Comparison of ENCODE assay signal across 23 mouse cellular contexts in genomic region chr3:94690616-94691247, GRCm38 (mm10). TPM values are rescaled to one million over a fixed set of nuclear protein-coding genes. Genes with fewer than 3 reads are reported as not detected.
DNase-seq lines count a peak whose midpoint lies in the region; ATAC-seq and TF ChIP-seq lines count a peak whose summit lies in the region.
"Had no signal": no experiment of that assay in that cellular context is flagged by ENCODE, and none has a peak within 500 bp of the region (broad histone marks: within the 10 kb centered on the region; RNA-seq: fewer than 3 reads in every experiment).

No protein-coding gene starts in this region.

- H3K9me3 ChIP-seq in liver, embryonic 16.5 days (replicated peaks; ENCODE audit: control insufficient read depth, low read length), result no peaks in the 10 kb centered on the region
- no peaks in the 10 kb centered on the region for H3K9me3 ChIP-seq in liver, embryonic 12.5 days (replicated peaks)
- no peaks in the 10 kb centered on the region for H3K9me3 ChIP-seq in intestine, postnatal 0 days (ENCODE audit: control insufficient read depth)
- no peaks in the 10 kb centered on the region for H3K9me3 ChIP-seq in stomach, postnatal 0 days (ENCODE audit: control insufficient read depth, low read length)
- H3K9me3 ChIP-seq: embryonic facial prominence, embryonic 12.5 days; forebrain, embryonic 15.5 days; liver, embryonic 13.5 days had no signal

- DNase-seq in adrenal gland, postnatal 14 days, result peak; percentile 18
- DNase-seq in adrenal gland, adult 18-20 months (ENCODE audit: low spot score in 2 of 2), result no peak
- DNase-seq in stomach, postnatal 0 days (ENCODE audit: low spot score), result no peak
- no peak for DNase-seq in embryo, embryonic 10.5 days (ENCODE audit: low spot score)
- no peak for DNase-seq in thymus, postnatal 0 days (ENCODE audit: low spot score)
- DNase-seq: cerebellum, adult 18-20 months; heart, postnatal 4 days; liver, embryonic 13.5 days; midbrain, embryonic 14.5 days; right cerebral cortex, postnatal 4 days; thymus, postnatal 4 days had no signal

- peak overlapping the region; percentile 29; the same call in 1 of the 2 replicates for H3K27ac ChIP-seq in liver, embryonic 16.5 days (ENCODE audit: low read length)
- no peak overlapping the region for H3K27ac ChIP-seq in liver, embryonic 12.5 days
- peak overlapping the region; percentile 75 for H3K27ac ChIP-seq in intestine, postnatal 0 days (ENCODE audit: low read depth, low read length)
- H3K27ac ChIP-seq in stomach, postnatal 0 days (replicated peaks), result no peak overlapping the region
- H3K27ac ChIP-seq: embryonic facial prominence, embryonic 12.5 days; forebrain, embryonic 15.5 days; hindbrain, postnatal 0 days; liver, embryonic 13.5 days had no signal

- no peaks in the 10 kb centered on the region for H3K36me3 ChIP-seq in liver, embryonic 16.5 days (ENCODE audit: control insufficient read depth, insufficient read depth)
- no peaks in the 10 kb centered on the region for H3K36me3 ChIP-seq in liver, embryonic 12.5 days
- no peaks in the 10 kb centered on the region for H3K36me3 ChIP-seq in intestine, postnatal 0 days (ENCODE audit: control insufficient read depth, insufficient read depth)
- H3K36me3 ChIP-seq in stomach, postnatal 0 days (ENCODE audit: control insufficient read depth, insufficient read depth, low read length), result no peaks in the 10 kb centered on the region
- H3K36me3 ChIP-seq: embryonic facial prominence, embryonic 12.5 days; forebrain, embryonic 15.5 days; liver, embryonic 13.5 days had no signal

- no peak overlapping the region for H3K4me3 ChIP-seq in liver, embryonic 16.5 days (ENCODE audit: low read depth, low read length)
- no peak overlapping the region for H3K4me3 ChIP-seq in liver, embryonic 12.5 days
- no peak overlapping the region for H3K4me3 ChIP-seq in intestine, postnatal 0 days (ENCODE audit: low read depth, low read length)
- H3K4me3 ChIP-seq in stomach, postnatal 0 days (ENCODE audit: low read depth, low read length), result no peak overlapping the region
- H3K4me3 ChIP-seq: embryonic facial prominence, embryonic 12.5 days; forebrain, embryonic 15.5 days; liver, embryonic 13.5 days had no signal

- peaks cover 15% of the 10 kb centered on the region for H3K4me1 ChIP-seq in liver, embryonic 16.5 days (ENCODE audit: control insufficient read depth, low read depth, low read length)
- peaks cover 71% of the 10 kb centered on the region for H3K4me1 ChIP-seq in liver, embryonic 12.5 days
- no peaks in the 10 kb centered on the region for H3K4me1 ChIP-seq in intestine, postnatal 0 days (replicated peaks; ENCODE audit: control insufficient read depth, insufficient read depth, low read length)
- no peaks in the 10 kb centered on the region for H3K4me1 ChIP-seq in stomach, postnatal 0 days (replicated peaks; ENCODE audit: control insufficient read depth, insufficient read depth)
- H3K4me1 ChIP-seq: forebrain, embryonic 15.5 days had no signal

- H3K9ac ChIP-seq in liver, embryonic 16.5 days (ENCODE audit: low read depth, low read length), result no peak overlapping the region
- H3K9ac ChIP-seq in liver, embryonic 12.5 days, result no peak overlapping the region
- H3K9ac ChIP-seq in intestine, postnatal 0 days (ENCODE audit: low read depth, low read length), result no peak overlapping the region
- no peak overlapping the region for H3K9ac ChIP-seq in stomach, postnatal 0 days (ENCODE audit: low read length)
- H3K9ac ChIP-seq: embryonic facial prominence, embryonic 12.5 days; forebrain, embryonic 15.5 days; liver, embryonic 13.5 days had no signal

- no peak for TF ChIP-seq CTCF in intestine, postnatal 0 days (IDR thresholded peaks at IDR 0.05; ENCODE audit: low read depth)
- no peak for TF ChIP-seq CTCF in stomach, postnatal 0 days (IDR thresholded peaks at IDR 0.05; ENCODE audit: low read depth)

- no peak for TF ChIP-seq EP300 in stomach, postnatal 0 days (optimal IDR thresholded peaks at IDR 0.05)

- ATAC-seq in liver, embryonic 16.5 days (ENCODE audit: low read depth), result peak; percentile 22; the same call in 1 of the 2 replicates
- ATAC-seq in liver, embryonic 12.5 days, result no peak
- peak; percentile 65 for ATAC-seq in intestine, postnatal 0 days
- ATAC-seq in stomach, postnatal 0 days (ENCODE audit: low FRiP score, low TSS enrichment), result peak; percentile 56; the same call in 1 of the 2 replicates
- ATAC-seq: forebrain, embryonic 15.5 days; hindbrain, postnatal 0 days had no signal

- H3K4me2 ChIP-seq in liver, embryonic 16.5 days (ENCODE audit: low read depth, low read length), result no peak overlapping the region
- no peak overlapping the region for H3K4me2 ChIP-seq in liver, embryonic 12.5 days
- H3K4me2 ChIP-seq in intestine, postnatal 0 days (replicated peaks; ENCODE audit: low read depth), result peak overlapping the region; percentile 35
- H3K4me2 ChIP-seq in stomach, postnatal 0 days (replicated peaks; ENCODE audit: low read depth), result no peak overlapping the region
- H3K4me2 ChIP-seq: embryonic facial prominence, embryonic 12.5 days; forebrain, embryonic 15.5 days; liver, embryonic 13.5 days had no signal

- no peaks in the 10 kb centered on the region for H3K27me3 ChIP-seq in liver, embryonic 16.5 days (ENCODE audit: control insufficient read depth, insufficient read depth, low read depth, low read length)
- H3K27me3 ChIP-seq in liver, embryonic 12.5 days (replicated peaks), result no peaks in the 10 kb centered on the region
- no peaks in the 10 kb centered on the region for H3K27me3 ChIP-seq in intestine, postnatal 0 days (replicated peaks; ENCODE audit: control insufficient read depth, insufficient read depth, low read length)
- no peaks in the 10 kb centered on the region for H3K27me3 ChIP-seq in stomach, postnatal 0 days (ENCODE audit: control insufficient read depth, insufficient read depth, low read length)
- H3K27me3 ChIP-seq: embryonic facial prominence, embryonic 12.5 days; forebrain, embryonic 15.5 days; liver, embryonic 13.5 days had no signal

RNA-seq across cellular contexts. Expression of gene Selenbp2, which starts 2.6 kb away (rescaled TPM):
- total RNA-seq in adrenal gland, postnatal 14 days (2021), result 17.3 and 89.6 TPM in 2 replicates
- total RNA-seq in adrenal gland, adult 18-20 months (2021), result 1 to 10 TPM; 7.0 to 7.2 TPM
- 93.0 and 115 TPM in 2 replicates for polyA plus RNA-seq in liver, embryonic 16.5 days (2015; fragmentation: Nextera tagmentation; extraction: Ambion mirVana)
- 3.0 and 3.3 TPM in 2 replicates for polyA plus RNA-seq in liver, embryonic 12.5 days (2016; fragmentation: Nextera tagmentation; extraction: Ambion mirVana)
- polyA plus RNA-seq in intestine, postnatal 0 days (2015; fragmentation: Nextera tagmentation; extraction: Ambion mirVana), result 2.7 and 2.9 TPM in 2 replicates
- 37.3 and 42.0 TPM in 2 replicates for polyA plus RNA-seq in stomach, postnatal 0 days (2015; fragmentation: Nextera tagmentation; extraction: Ambion mirVana)
- polyA plus RNA-seq in thymus, postnatal 0 days (2015; fragmentation: Nextera tagmentation; extraction: Ambion mirVana), result 0.68 TPM in 1 of 2 replicates, not detected in the other
- total RNA-seq: granulocyte monocyte progenitor cell, adult 5-6 weeks; left cerebral cortex, postnatal 36 days; megakaryocyte, adult 5-6 weeks; neutrophil, adult 5-6 weeks had no signal
- polyA plus RNA-seq: embryonic facial prominence, embryonic 12.5 days; midbrain, embryonic 14.5 days had no signal

RNA-seq across cellular contexts. Expression of gene Tuft1, which starts 32.1 kb away (rescaled TPM):
- total RNA-seq in adrenal gland, postnatal 14 days (2021), result 7.1 and 7.4 TPM in 2 replicates
- total RNA-seq in adrenal gland, adult 18-20 months (2021), result 10 to 100 TPM in 1 of 2 experiments, 1 to 10 TPM in 1; 7.3 to 13.5 TPM
- polyA plus RNA-seq in liver, embryonic 16.5 days (2015; fragmentation: Nextera tagmentation; extraction: Ambion mirVana), result 13.2 and 13.3 TPM in 2 replicates
- 5.4 and 7.5 TPM in 2 replicates for polyA plus RNA-seq in liver, embryonic 12.5 days (2016; fragmentation: Nextera tagmentation; extraction: Ambion mirVana)
- polyA plus RNA-seq in intestine, postnatal 0 days (2015; fragmentation: Nextera tagmentation; extraction: Ambion mirVana), result 10.9 and 12.0 TPM in 2 replicates
- 39.7 and 43.4 TPM in 2 replicates for polyA plus RNA-seq in stomach, postnatal 0 days (2015; fragmentation: Nextera tagmentation; extraction: Ambion mirVana)
- polyA plus RNA-seq in thymus, postnatal 0 days (2015; fragmentation: Nextera tagmentation; extraction: Ambion mirVana), result 6.8 and 8.0 TPM in 2 replicates

RNA-seq across cellular contexts. Expression of gene Gm10972, which starts 47.8 kb away (rescaled TPM):
- total RNA-seq in adrenal gland, postnatal 14 days (2021), result not detected in 2 replicates
- total RNA-seq in adrenal gland, adult 18-20 months (2021), result not detected
- polyA plus RNA-seq in liver, embryonic 16.5 days (2015; fragmentation: Nextera tagmentation; extraction: Ambion mirVana), result not detected in 2 replicates
- not detected in 2 replicates for polyA plus RNA-seq in liver, embryonic 12.5 days (2016; fragmentation: Nextera tagmentation; extraction: Ambion mirVana)
- polyA plus RNA-seq in intestine, postnatal 0 days (2015; fragmentation: Nextera tagmentation; extraction: Ambion mirVana), result not detected in 2 replicates
- not detected in 2 replicates for polyA plus RNA-seq in stomach, postnatal 0 days (2015; fragmentation: Nextera tagmentation; extraction: Ambion mirVana)
- polyA plus RNA-seq in thymus, postnatal 0 days (2015; fragmentation: Nextera tagmentation; extraction: Ambion mirVana), result not detected in 2 replicates
- total RNA-seq: granulocyte monocyte progenitor cell, adult 5-6 weeks; heart, postnatal 4 days; hindbrain, postnatal 0 days; layer of hippocampus, adult 18-20 months; left cerebral cortex, postnatal 36 days; megakaryocyte, adult 5-6 weeks; neutrophil, adult 5-6 weeks had no signal
- polyA plus RNA-seq: embryonic facial prominence, embryonic 12.5 days; forebrain, embryonic 15.5 days; heart, embryonic 14.5 days; hindbrain, postnatal 0 days; liver, embryonic 13.5 days; midbrain, embryonic 14.5 days had no signal

Comparison
In these comparisons a context has a peak if more than half of its experiments do, and no peak if none do; other contexts are left out.
1. H3K27ac ChIP-seq: peak in liver, embryonic 16.5 days (single experiment) and intestine, postnatal 0 days (single experiment); none in liver, embryonic 12.5 days (single experiment) and stomach, postnatal 0 days (single experiment).